Mouse (Mus musculus) ES-Bruce4 (cell line): ENCODE measurements around the gene Musk. TPM values are rescaled to one million over a fixed set of nuclear protein-coding genes. Genes with fewer than 3 reads are reported as not detected.

Experiments
- H3K27ac ChIP-seq: 2 replicates; pipeline ENCODE4 v1.5.1; 2012; ENCODE audit warnings: low read length, inconsistent platforms; ENCODE audit not compliant: insufficient read depth
- H3K27me3 ChIP-seq: 2 replicates; pipeline ENCODE4 v1.6.1; 2012; ENCODE audit warnings: mild to moderate bottlenecking, low read length, inconsistent platforms; ENCODE audit not compliant: control insufficient read depth, poor library complexity, insufficient read depth, severe bottlenecking
- H3K36me3 ChIP-seq: 2 replicates; pipeline ENCODE4 v1.6.1; 2012; ENCODE audit warnings: inconsistent platforms, mild to moderate bottlenecking, low read length, moderate library complexity; ENCODE audit not compliant: control insufficient read depth, poor library complexity, insufficient read depth, severe bottlenecking
- H3K4me1 ChIP-seq: one replicate; pipeline ENCODE4 v1.8.1; 2011; ENCODE audit warnings: low read length; ENCODE audit not compliant: control insufficient read depth, insufficient read depth
- H3K4me3 ChIP-seq: 2 replicates; pipeline ENCODE4 v1.5.1; 2011; ENCODE audit warnings: low read depth, mild to moderate bottlenecking, low read length
- H3K9ac ChIP-seq: 2 replicates; pipeline ENCODE4 v1.6.1; 2012; ENCODE audit warnings: low read depth, mild to moderate bottlenecking, inconsistent platforms; ENCODE audit not compliant: poor library complexity, severe bottlenecking
- H3K9me3 ChIP-seq: replicated peaks from 2 replicates; pipeline ENCODE4 v1.6.1; 2012; ENCODE audit warnings: mild to moderate bottlenecking, low read length, inconsistent platforms; ENCODE audit not compliant: control insufficient read depth, poor library complexity, insufficient read depth, severe bottlenecking
- CTCF ChIP-seq: IDR thresholded peaks from one replicate; pipeline ENCODE4 v1.8.1; 2011; ENCODE audit warnings: low read depth, low read length
- EP300 ChIP-seq: IDR thresholded peaks from 2 replicates; pipeline ENCODE4 v1.6.1; 2011; ENCODE audit warnings: low read depth, low read length; ENCODE audit not compliant: insufficient read depth
- POLR2A ChIP-seq: IDR thresholded peaks from one replicate; pipeline ENCODE4 v1.8.1; 2011; ENCODE audit warnings: low read length; ENCODE audit not compliant: insufficient read depth
- polyA plus RNA-seq: library from polyadenylated mRNA; stranded (reverse); fragments of >200 nt; gene quantifications from 2 replicates; pipeline ENCODE4 v1.2.4, GENCODE M21; 2011; ENCODE audit warnings: low read depth; ENCODE audit not compliant: missing spikeins, insufficient read depth, insufficient read length

Musk gene
- polyA plus RNA-seq, 1 experiment: not detected

GRCm38 (mm10) chr4:58326746-58327145 is 41.0 kb downstream of the Musk start:
- Histone ChIP-seq H3K27ac (no peak overlapping the region), H3K27me3 (no peaks in the 10 kb centered on the region), H3K9me3 (no peaks in the 10 kb centered on the region), H3K36me3 (no peaks in the 10 kb centered on the region), H3K4me1 (no peaks in the 10 kb centered on the region), H3K9ac (no peak overlapping the region), H3K4me3 (no peak overlapping the region)
- TF ChIP-seq CTCF: no peak
- no peak for TF ChIP-seq EP300
- TF ChIP-seq POLR2A: no peak

- H3K9me3 ChIP-seq: no peaks in the 10 kb centered on the region
- TF ChIP-seq EP300: no peak
- no peak for TF ChIP-seq POLR2A
- no peak for TF ChIP-seq CTCF
Observed at GRCm38 (mm10) chr4:58328231-58328630, 42.5 kb downstream of the Musk start.

GRCm38 (mm10) chr4:58330016-58330415 is 44.3 kb downstream of the Musk start:
- Histone ChIP-seq H3K36me3 (no peaks in the 10 kb centered on the region), H3K9me3 (no peaks in the 10 kb centered on the region), H3K9ac (no peak overlapping the region), H3K4me1 (no peaks in the 10 kb centered on the region), H3K27ac (no peak overlapping the region), H3K27me3 (no peaks in the 10 kb centered on the region), H3K4me3 (no peak overlapping the region)
- TF ChIP-seq EP300: no peak
- no peak for TF ChIP-seq CTCF
- TF ChIP-seq POLR2A: no peak

More at GRCm38 (mm10) chr4:58328231-58328630, 42.5 kb downstream of the Musk start:
- no peaks in the 10 kb centered on the region for H3K36me3 ChIP-seq
- no peaks in the 10 kb centered on the region for H3K27me3 ChIP-seq
- no peak overlapping the region for H3K9ac ChIP-seq
- H3K27ac ChIP-seq: no peak overlapping the region
- no peak overlapping the region for H3K4me3 ChIP-seq
- no peaks in the 10 kb centered on the region for H3K4me1 ChIP-seq

- H3K4me3 ChIP-seq: no peak overlapping the region
- no peaks in the 10 kb centered on the region for H3K9me3 ChIP-seq
- no peak for TF ChIP-seq POLR2A
- no peak for TF ChIP-seq CTCF
- TF ChIP-seq EP300: no peak
- H3K9ac ChIP-seq: no peak overlapping the region
- no peaks in the 10 kb centered on the region for H3K27me3 ChIP-seq
- H3K36me3 ChIP-seq: no peaks in the 10 kb centered on the region
- no peak overlapping the region for H3K27ac ChIP-seq
- H3K4me1 ChIP-seq: no peaks in the 10 kb centered on the region
Observed at GRCm38 (mm10) chr4:58330864-58331638, 45.3 kb downstream of the Musk start.

- no peak for TF ChIP-seq POLR2A
- no peak for TF ChIP-seq CTCF
- no peak for TF ChIP-seq EP300
- H3K27me3 ChIP-seq: no peaks in the 10 kb centered on the region
- no peaks in the 10 kb centered on the region for H3K4me1 ChIP-seq
- no peak overlapping the region for H3K27ac ChIP-seq
- H3K4me3 ChIP-seq: no peak overlapping the region
- no peak overlapping the region for H3K9ac ChIP-seq
- H3K9me3 ChIP-seq: no peaks in the 10 kb centered on the region
- H3K36me3 ChIP-seq: no peaks in the 10 kb centered on the region
Observed at GRCm38 (mm10) chr4:58332394-58332793, 46.6 kb downstream of the Musk start.

GRCm38 (mm10) chr4:58336227-58336626 is 50.5 kb downstream of the Musk start:
- no peak overlapping the region for H3K4me3 ChIP-seq
- H3K27me3 ChIP-seq: no peaks in the 10 kb centered on the region
- no peaks in the 10 kb centered on the region for H3K36me3 ChIP-seq
- H3K9ac ChIP-seq: no peak overlapping the region
- H3K4me1 ChIP-seq: no peaks in the 10 kb centered on the region
- no peak for TF ChIP-seq EP300
- no peak for TF ChIP-seq POLR2A
- no peak for TF ChIP-seq CTCF
- no peaks in the 10 kb centered on the region for H3K9me3 ChIP-seq
- H3K27ac ChIP-seq: no peak overlapping the region
